Mouse (Mus musculus) thymus, adult 2 months (tissue): ENCODE data around the gene Ccz1. TPM values are rescaled to one million over a fixed set of nuclear protein-coding genes. Genes with fewer than 3 reads are reported as not detected.

Experiments
- DNase-seq: peaks from one replicate; pipeline ENCODE4 v3.0.0; 2021
- H3K27ac ChIP-seq: fragments of 200-500 bp; 2 replicates; pipeline ENCODE4 v1.5.1; 2012; ENCODE audit warnings: low read length, control low read depth; ENCODE audit not compliant: control insufficient read depth, insufficient read depth
- H3K27me3 ChIP-seq: fragments of 200-500 bp; 2 replicates; pipeline ENCODE4 v1.6.1; 2012; ENCODE audit warnings: mild to moderate bottlenecking, low read length, moderate library complexity, mixed read lengths; ENCODE audit not compliant: control insufficient read depth, insufficient read depth
- H3K36me3 ChIP-seq: fragments of 200-500 bp; 2 replicates; pipeline ENCODE4 v1.6.1; 2012; ENCODE audit warnings: mild to moderate bottlenecking, low read length, moderate library complexity; ENCODE audit not compliant: control insufficient read depth, insufficient read depth
- H3K4me1 ChIP-seq: fragments of 200-500 bp; replicated peaks from 2 replicates; pipeline ENCODE4 v1.6.1; 2012; ENCODE audit warnings: low read length; ENCODE audit not compliant: control insufficient read depth, insufficient read depth
- H3K4me3 ChIP-seq: fragments of 200-500 bp; 2 replicates; pipeline ENCODE4 v1.5.1; 2012; ENCODE audit warnings: mild to moderate bottlenecking, low read length, control low read depth, moderate library complexity; ENCODE audit not compliant: control insufficient read depth, insufficient read depth
- CTCF ChIP-seq: fragments of 200-500 bp; IDR thresholded peaks from 2 replicates; pipeline ENCODE4 v1.5.1; 2012; ENCODE audit warnings: mild to moderate bottlenecking, control low read depth, low read length, moderate library complexity, borderline replicate concordance; ENCODE audit not compliant: control insufficient read depth, poor library complexity, insufficient read depth; ENCODE audit errors: extremely low read depth
- POLR2A ChIP-seq: fragments of 200-500 bp; IDR thresholded peaks from 2 replicates; pipeline ENCODE4 v1.6.1; 2012; ENCODE audit warnings: mild to moderate bottlenecking, low read length, control low read depth, moderate library complexity; ENCODE audit not compliant: control insufficient read depth, poor library complexity, insufficient read depth; ENCODE audit errors: extremely low read depth
- WGBS: fragments of 180-500 bp; shearing (Covaris S2); methylation state at CpG from one replicate; pipeline ENCODE4 v1.1.7; 2018; 5-methylcytosine and 5-hydroxymethylcytosine counted together
- polyA plus RNA-seq: library from polyadenylated mRNA; depleted of rRNA; stranded (reverse); fragments of >200 nt; gene quantifications from 2 replicates; pipeline ENCODE4 v1.2.3, GENCODE M21; 2012

The Ccz1 gene
- polyA plus RNA-seq, 1 experiment, result 15.4 TPM

GRCm38 (mm10) chr5:144047324-144047723, 32.6 kb upstream of the Ccz1 start:
- 71% methylated on average over 13 of the region's 13 CpGs for WGBS
- no peak overlapping the region for H3K27ac ChIP-seq
- TF ChIP-seq CTCF, result no peak
- TF ChIP-seq POLR2A, result no peak

DNA sequence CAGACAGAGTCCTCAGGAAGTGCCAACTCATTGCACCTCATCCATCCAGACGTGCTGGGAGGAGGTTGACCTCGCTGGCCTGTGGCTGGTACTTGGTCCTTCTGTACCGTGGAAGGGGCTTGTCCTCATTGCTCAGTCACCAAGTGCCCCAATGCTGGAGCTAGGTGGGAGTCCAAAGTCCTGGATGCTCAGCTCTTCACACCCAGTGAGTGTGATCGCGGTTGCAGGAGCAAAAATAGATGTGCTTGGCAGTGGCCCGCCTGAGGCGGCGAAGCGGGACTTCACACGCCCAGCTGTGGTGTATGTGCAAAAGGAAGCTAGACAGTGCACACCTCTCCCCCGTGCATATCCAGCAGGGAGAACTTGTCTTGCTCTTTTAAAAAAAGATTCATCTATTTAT, 28.5 kb upstream of the Ccz1 start:
- WGBS, result 82% methylated on average over 11 of the region's 11 CpGs
- Histone ChIP-seq H3K4me3 (no peak overlapping the region), H3K27ac (no peak overlapping the region), H3K4me1 (peaks cover 4% of the 10 kb centered on the region), H3K27me3 (no peaks in the 10 kb centered on the region), H3K36me3 (no peaks in the 10 kb centered on the region)
- TF ChIP-seq CTCF, result no peak
- TF ChIP-seq POLR2A, result no peak
- no peak for DNase-seq

More at GRCm38 (mm10) chr5:144047324-144047723, 32.6 kb upstream of the Ccz1 start:
- Histone ChIP-seq H3K36me3 (no peaks in the 10 kb centered on the region), H3K4me3 (no peak overlapping the region), H3K4me1 (no peaks in the 10 kb centered on the region), H3K27me3 (no peaks in the 10 kb centered on the region)
- DNase-seq, result no peak

GRCm38 (mm10) chr5:144040720-144041364, 26.2 kb upstream of the Ccz1 start:
- TF ChIP-seq CTCF, result peak; percentile 66; the same call in 1 of the 2 replicates
- no peak for TF ChIP-seq POLR2A
- H3K4me1 ChIP-seq, result peaks cover 4% of the 10 kb centered on the region
- no peak overlapping the region for H3K4me3 ChIP-seq
- H3K36me3 ChIP-seq, result no peaks in the 10 kb centered on the region
- H3K27me3 ChIP-seq, result no peaks in the 10 kb centered on the region
- WGBS, result 44% methylated on average over 11 of the region's 11 CpGs
- H3K27ac ChIP-seq, result no peak overlapping the region
- peak; percentile 75 for DNase-seq

DNA sequence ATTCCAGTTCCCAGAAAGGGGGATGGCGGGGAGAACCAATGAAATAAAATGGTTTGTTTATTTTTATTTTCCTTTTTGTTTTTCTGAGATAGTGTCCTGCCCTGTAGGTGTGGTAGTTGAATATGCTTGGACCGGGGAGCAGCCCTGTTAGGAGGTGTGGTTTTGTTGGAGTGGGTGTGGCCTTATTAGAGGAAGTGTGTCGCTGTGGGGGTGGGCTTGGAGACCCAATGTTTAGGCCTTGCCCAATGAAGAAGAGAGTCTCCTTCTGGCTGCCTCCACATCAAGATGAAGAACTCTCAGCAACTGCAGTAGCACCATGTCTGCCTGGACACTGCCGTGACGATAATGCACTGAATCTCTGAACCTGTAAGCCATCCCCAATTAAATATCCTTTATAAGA, 25.2 kb upstream of the Ccz1 start:
- TF ChIP-seq CTCF (no peak), POLR2A (no peak)
- H3K27ac ChIP-seq, result no peak overlapping the region
- H3K36me3 ChIP-seq, result no peaks in the 10 kb centered on the region
- H3K27me3 ChIP-seq, result no peaks in the 10 kb centered on the region
- peaks cover 4% of the 10 kb centered on the region for H3K4me1 ChIP-seq
- 94% methylated on average over 5 of the region's 5 CpGs for WGBS
- DNase-seq, result no peak
- no peak overlapping the region for H3K4me3 ChIP-seq

- WGBS, result 89% methylated on average over 9 of the region's 9 CpGs
- no peak for DNase-seq
- Histone ChIP-seq H3K4me3 (no peak overlapping the region), H3K4me1 (peaks cover 4% of the 10 kb centered on the region), H3K27ac (no peak overlapping the region), H3K36me3 (no peaks in the 10 kb centered on the region), H3K27me3 (no peaks in the 10 kb centered on the region)
- TF ChIP-seq CTCF, result no peak
- TF ChIP-seq POLR2A, result no peak
These were observed 24.5 kb upstream of the Ccz1 start for GRCm38 (mm10) chr5:144039156-144039675.

- no peak overlapping the region for H3K4me3 ChIP-seq
- peaks cover 4% of the 10 kb centered on the region for H3K4me1 ChIP-seq
- TF ChIP-seq CTCF (no peak), POLR2A (no peak)
- no peaks in the 10 kb centered on the region for H3K36me3 ChIP-seq
- WGBS, result 73% methylated on average over 17 of the region's 17 CpGs
- no peaks in the 10 kb centered on the region for H3K27me3 ChIP-seq
- H3K27ac ChIP-seq, result no peak overlapping the region
- DNase-seq, result no peak
These were observed 22.3 kb upstream of the Ccz1 start for GRCm38 (mm10) chr5:144036952-144037351.

DNA sequence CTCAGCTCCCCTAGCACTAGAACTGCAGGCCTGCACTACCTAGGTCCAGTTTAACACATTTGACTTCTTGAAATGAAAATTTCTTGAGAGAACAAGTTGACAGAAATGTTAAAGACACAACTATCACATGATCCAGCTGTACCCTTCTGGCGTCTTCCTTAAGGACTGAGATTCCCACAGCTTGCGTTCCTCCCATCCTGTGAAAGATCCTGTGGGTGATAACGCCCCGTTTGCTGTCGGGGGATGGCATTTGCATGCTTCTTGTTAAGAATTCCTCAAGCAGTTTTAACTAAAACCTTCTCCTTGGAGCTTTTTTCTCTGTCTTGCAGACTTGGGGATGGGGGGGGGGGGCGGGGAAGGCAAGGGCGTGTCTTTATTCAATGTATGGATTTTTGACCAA, 19.9 kb upstream of the Ccz1 start:
- Histone ChIP-seq H3K27ac (no peak overlapping the region), H3K36me3 (no peaks in the 10 kb centered on the region), H3K4me1 (no peaks in the 10 kb centered on the region), H3K27me3 (no peaks in the 10 kb centered on the region), H3K4me3 (no peak overlapping the region)
- no peak for TF ChIP-seq POLR2A
- TF ChIP-seq CTCF, result no peak
- no peak for DNase-seq
- 87% methylated on average over 7 of the region's 7 CpGs for WGBS
